Mouse (Mus musculus) lung, embryonic 15.5 days (tissue): ENCODE data around the gene Snap23. TPM values are rescaled to one million over a fixed set of nuclear protein-coding genes. Genes with fewer than 3 reads are reported as not detected.

Source experiments
- ATAC-seq: fragments of 200-750 bp; cut with Nextera tagmentation; 2 replicates; pipeline ENCODE4 v1.8.0; 2017; ENCODE audit warnings: moderate number of reproducible peaks, borderline replicate concordance; ENCODE audit not compliant: low FRiP score, low TSS enrichment; ENCODE audit errors: extremely low read depth
- H3K27ac ChIP-seq: fragments of 300-500 bp; sonication (generic); 2 replicates; pipeline ENCODE4 v1.5.1; 2015; ENCODE audit warnings: moderate library complexity, mild to moderate bottlenecking, inconsistent platforms
- H3K27me3 ChIP-seq: fragments of 300-500 bp; sonication (generic); 2 replicates; pipeline ENCODE4 v1.6.1; 2015; ENCODE audit warnings: inconsistent platforms
- H3K36me3 ChIP-seq: fragments of 300-500 bp; sonication (generic); 2 replicates; pipeline ENCODE4 v1.6.1; 2015; ENCODE audit warnings: inconsistent platforms
- H3K4me1 ChIP-seq: fragments of 300-500 bp; sonication (generic); 2 replicates; pipeline ENCODE4 v1.6.1; 2015; ENCODE audit warnings: inconsistent platforms
- H3K4me2 ChIP-seq: fragments of 300-500 bp; sonication (generic); 2 replicates; pipeline ENCODE4 v1.6.1; 2015; ENCODE audit warnings: inconsistent platforms, mild to moderate bottlenecking, moderate library complexity
- H3K4me3 ChIP-seq: fragments of 300-500 bp; sonication (generic); 2 replicates; pipeline ENCODE4 v1.5.1; 2015; ENCODE audit warnings: mild to moderate bottlenecking, inconsistent platforms
- H3K9ac ChIP-seq: fragments of 300-500 bp; sonication (generic); 2 replicates; pipeline ENCODE4 v1.6.1; 2015; ENCODE audit warnings: inconsistent platforms
- H3K9me3 ChIP-seq: fragments of 300-500 bp; sonication (generic); 2 replicates; pipeline ENCODE4 v1.6.1; 2016; ENCODE audit warnings: inconsistent platforms
- WGBS: fragments of 180-500 bp; shearing (Covaris S2); methylation state at CpG from one replicate; pipeline ENCODE4 v1.1.7; 2015; 5-methylcytosine and 5-hydroxymethylcytosine counted together
- polyA plus RNA-seq: library from polyadenylated mRNA; unstranded; fragments of >200 nt; fragmentation: Nextera tagmentation; extraction: Ambion mirVana; gene quantifications from 2 replicates; pipeline ENCODE4 v1.2.1, GENCODE M21; 2015

The Snap23 gene
- polyA plus RNA-seq, 1 experiment from 2014 or later, result 59.1 TPM

GRCm38 (mm10) chr2:120630655-120631054 is 63.2 kb downstream of the Snap23 start:
- WGBS, result 51% methylated on average over 2 of the region's 2 CpGs
- H3K27me3 ChIP-seq, result no peaks in the 10 kb centered on the region
- H3K36me3 ChIP-seq, result peaks cover 33% of the 10 kb centered on the region
- ATAC-seq, result no peak
- no peak overlapping the region for H3K27ac ChIP-seq
- peak overlapping the region; percentile 66 for H3K4me2 ChIP-seq
- H3K4me3 ChIP-seq, result peak overlapping the region; percentile 68; the same call in 1 of the 2 replicates
- no peaks in the 10 kb centered on the region for H3K9me3 ChIP-seq
- H3K9ac ChIP-seq, result no peak overlapping the region
- H3K4me1 ChIP-seq, result peaks cover 25% of the 10 kb centered on the region

GRCm38 (mm10) chr2:120631521-120631920 is 64.0 kb downstream of the Snap23 start:
- Histone ChIP-seq H3K4me2 (peak overlapping the region; percentile 29; the same call in 1 of the 2 replicates), H3K27ac (no peak overlapping the region)

GRCm38 (mm10) chr2:120631957-120632356 is 64.5 kb downstream of the Snap23 start:
- Histone ChIP-seq H3K36me3 (peaks cover 33% of the 10 kb centered on the region), H3K27me3 (no peaks in the 10 kb centered on the region), H3K4me2 (peak overlapping the region; percentile 29; the same call in 1 of the 2 replicates), H3K27ac (peak overlapping the region; percentile 49), H3K4me3 (no peak overlapping the region), H3K9ac (no peak overlapping the region), H3K4me1 (peaks cover 25% of the 10 kb centered on the region), H3K9me3 (no peaks in the 10 kb centered on the region)
- ATAC-seq, result no peak
- WGBS, result 45% methylated on average over 4 of the region's 4 CpGs

More at GRCm38 (mm10) chr2:120631521-120631920, 64.0 kb downstream of the Snap23 start:
- no peak for ATAC-seq
- peaks cover 25% of the 10 kb centered on the region for H3K4me1 ChIP-seq
- 51% methylated on average over 2 of the region's 2 CpGs for WGBS
- no peak overlapping the region for H3K9ac ChIP-seq
- no peak overlapping the region for H3K4me3 ChIP-seq
- peaks cover 33% of the 10 kb centered on the region for H3K36me3 ChIP-seq
- H3K27me3 ChIP-seq, result no peaks in the 10 kb centered on the region
- H3K9me3 ChIP-seq, result no peaks in the 10 kb centered on the region

- Histone ChIP-seq H3K4me2 (no peak overlapping the region), H3K27me3 (no peaks in the 10 kb centered on the region), H3K36me3 (peaks cover 8% of the 10 kb centered on the region; the same call in 1 of the 2 replicates), H3K9ac (no peak overlapping the region), H3K27ac (no peak overlapping the region), H3K9me3 (no peaks in the 10 kb centered on the region), H3K4me3 (no peak overlapping the region), H3K4me1 (peaks cover 8% of the 10 kb centered on the region)
- ATAC-seq, result no peak
- 82% methylated on average over 8 of the region's 8 CpGs for WGBS
These were observed 73.4 kb downstream of the Snap23 start for GRCm38 (mm10) chr2:120640835-120641234.

- ATAC-seq, result peak; percentile 96
- Histone ChIP-seq H3K36me3 (peaks cover 8% of the 10 kb centered on the region; the same call in 1 of the 2 replicates), H3K4me1 (peaks cover 8% of the 10 kb centered on the region), H3K9me3 (no peaks in the 10 kb centered on the region), H3K9ac (no peak overlapping the region), H3K27ac (peak overlapping the region; percentile 80), H3K4me2 (0 out of 2 replicates have a peak overlapping the region, but pooled peaks have one; percentile 4), H3K4me3 (no peak overlapping the region), H3K27me3 (no peaks in the 10 kb centered on the region)
- WGBS, result 37% methylated on average over 7 of the region's 7 CpGs
These were observed 76.4 kb downstream of the Snap23 start for GRCm38 (mm10) chr2:120643836-120644235.

GRCm38 (mm10) chr2:120646777-120647176 is 79.3 kb downstream of the Snap23 start:
- H3K4me2 ChIP-seq, result no peak overlapping the region
- H3K9me3 ChIP-seq, result no peaks in the 10 kb centered on the region
- no peaks in the 10 kb centered on the region for H3K36me3 ChIP-seq
- H3K9ac ChIP-seq, result no peak overlapping the region
- no peak overlapping the region for H3K4me3 ChIP-seq
- WGBS, result 43% methylated on average over 4 of the region's 4 CpGs
- H3K27me3 ChIP-seq, result no peaks in the 10 kb centered on the region
- ATAC-seq, result peak; percentile 70
- H3K27ac ChIP-seq, result peak overlapping the region; percentile 64
- H3K4me1 ChIP-seq, result peaks cover 10% of the 10 kb centered on the region

Other genes starting within 250 kb of the Snap23 start
- 19.3 and 19.4 TPM in 2 replicates for gene Vps39, start 214.5 kb upstream of the Snap23 start, polyA plus RNA-seq
- gene Ganc, start 163.8 kb upstream of the Snap23 start, polyA plus RNA-seq, result 7.2 and 9.7 TPM in 2 replicates
- 10.8 and 11.0 TPM in 2 replicates for gene Tmem87a, start 163.6 kb upstream of the Snap23 start, polyA plus RNA-seq
- gene Capn3, start 111.7 kb upstream of the Snap23 start, polyA plus RNA-seq, result 0.53 and 1.2 TPM in 2 replicates
- 38.8 and 42.4 TPM in 2 replicates for gene Zfp106, start 3.8 kb upstream of the Snap23 start, polyA plus RNA-seq
- 21.9 and 25.4 TPM in 2 replicates for gene Haus2, start 41.7 kb downstream of the Snap23 start, polyA plus RNA-seq
- 27.4 and 29.9 TPM in 2 replicates for gene Lrrc57, start 41.8 kb downstream of the Snap23 start, polyA plus RNA-seq
- 8.6 and 11.7 TPM in 2 replicates for gene Stard9, start 61.5 kb downstream of the Snap23 start, polyA plus RNA-seq